In the genomic region with DNA sequence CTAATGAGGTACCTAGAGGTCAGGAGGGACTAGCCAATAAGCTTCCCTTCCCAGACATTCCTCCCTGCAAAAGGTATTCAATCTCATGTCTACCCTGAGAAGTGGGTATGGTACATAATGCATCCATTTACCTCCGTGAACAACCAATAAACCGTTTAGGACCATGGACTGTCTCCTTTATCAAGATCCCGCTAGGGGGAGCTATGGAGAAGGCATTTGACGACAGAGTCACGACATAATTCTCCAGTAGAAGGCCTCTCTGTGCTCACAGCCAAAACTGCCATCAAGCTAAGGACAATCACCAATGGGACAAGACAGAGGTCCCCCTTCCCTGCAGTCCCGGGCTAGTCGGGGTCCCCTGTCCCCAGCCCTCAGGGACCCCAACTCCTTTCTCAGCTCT, we compare ENCODE assay signal across 16 mouse cellular contexts.
A peak's percentile ranks its signal among the peaks of the same experiment; 100 is the strongest.
DNase-seq lines count a peak whose midpoint lies in the region; ATAC-seq and TF ChIP-seq lines count a peak whose summit lies in the region.
"Had no signal": no experiment of that assay in that cellular context is flagged by ENCODE, and none has a peak within 500 bp of the region (broad histone marks: within the 10 kb centered on the region; RNA-seq: fewer than 3 reads in every experiment).

No protein-coding gene starts in this region.

- H3K27ac ChIP-seq in heart, adult 2 months = no peak overlapping the region
- H3K27ac ChIP-seq in lung, postnatal 0 days (ENCODE audit: low read length) = no peak overlapping the region
- H3K27ac ChIP-seq in stomach, postnatal 0 days (replicated peaks) = no peak overlapping the region
- H3K27ac ChIP-seq: heart, embryonic 13.5 days; hindbrain, embryonic 10.5 days; liver, embryonic 13.5 days had no signal

- no peaks in the 10 kb centered on the region for H3K9me3 ChIP-seq in lung, postnatal 0 days (ENCODE audit: low read length)
- H3K9me3 ChIP-seq in stomach, postnatal 0 days (ENCODE audit: control insufficient read depth, low read length) = no peaks in the 10 kb centered on the region
- H3K9me3 ChIP-seq: heart, embryonic 13.5 days; hindbrain, embryonic 10.5 days had no signal

- H3K4me2 ChIP-seq in lung, postnatal 0 days (replicated peaks; ENCODE audit: low read depth, low read length) = no peak overlapping the region
- no peak overlapping the region for H3K4me2 ChIP-seq in stomach, postnatal 0 days (replicated peaks; ENCODE audit: low read depth)
- H3K4me2 ChIP-seq: heart, embryonic 13.5 days; liver, embryonic 13.5 days had no signal

- DNase-seq in heart, adult 2 months = no peak
- DNase-seq in heart, postnatal 4 days = no peak
- no peak for DNase-seq in lung, postnatal 0 days (ENCODE audit: low spot score)
- no peak for DNase-seq in lung, adult 2 months
- DNase-seq in c-Kit-positive CD71-negative TER-119-negative erythroid progenitor cells, embryonic 14.5 days (ENCODE audit: low read depth) = peak; percentile 2
- no peak for DNase-seq in stomach, postnatal 0 days (ENCODE audit: low spot score)
- DNase-seq in left cerebral cortex, postnatal 10 days (ENCODE audit: extremely low spot score in 1 of 2, low spot score in 2 of 2) = no peak
- DNase-seq in spleen, postnatal 36 days (ENCODE audit: low spot score in 2 of 2) = no peak
- DNase-seq: cerebellum, postnatal 14 days; gastrocnemius, postnatal 25 days; kidney, adult 18-20 months; liver, embryonic 13.5 days; right cerebral cortex, postnatal 14 days had no signal

- no peak for ATAC-seq in lung, postnatal 0 days
- no peak for ATAC-seq in stomach, postnatal 0 days (ENCODE audit: low FRiP score, low TSS enrichment)
- ATAC-seq: forebrain, embryonic 14.5 days had no signal

- TF ChIP-seq POLR2A in heart, adult 2 months (IDR thresholded peaks at IDR 0.05; ENCODE audit: insufficient read depth, low read depth, low read length) = no peak
- TF ChIP-seq POLR2A in lung, adult 2 months (IDR thresholded peaks at IDR 0.05; ENCODE audit: borderline replicate concordance, extremely low read depth, low read depth, low read length) = no peak

- intact Hi-C loops in heart, adult 2 months (cut with DNase I) = no loop called here
- intact Hi-C loops in left cerebral cortex, postnatal 10 days (cut with DNase I) = no loop called here

- no peaks in the 10 kb centered on the region for H3K4me1 ChIP-seq in heart, adult 2 months (ENCODE audit: control insufficient read depth, insufficient read depth, low read length)
- no peaks in the 10 kb centered on the region for H3K4me1 ChIP-seq in lung, postnatal 0 days (ENCODE audit: insufficient read depth, low read depth, low read length)
- no peaks in the 10 kb centered on the region for H3K4me1 ChIP-seq in lung, adult 2 months (ENCODE audit: control insufficient read depth, insufficient read depth, low read length)
- H3K4me1 ChIP-seq in stomach, postnatal 0 days (replicated peaks; ENCODE audit: control insufficient read depth, insufficient read depth) = no peaks in the 10 kb centered on the region
- H3K4me1 ChIP-seq: heart, embryonic 13.5 days; hindbrain, embryonic 10.5 days; liver, embryonic 13.5 days had no signal

- H3K27me3 ChIP-seq in heart, adult 2 months (ENCODE audit: control insufficient read depth, insufficient read depth, low read length) = no peaks in the 10 kb centered on the region
- no peaks in the 10 kb centered on the region for H3K27me3 ChIP-seq in lung, postnatal 0 days (replicated peaks; ENCODE audit: insufficient read depth, low read length)
- no peaks in the 10 kb centered on the region for H3K27me3 ChIP-seq in stomach, postnatal 0 days (ENCODE audit: control insufficient read depth, insufficient read depth, low read length)
- H3K27me3 ChIP-seq: heart, embryonic 13.5 days; liver, embryonic 13.5 days had no signal

- WGBS in heart, adult 2 months = 56% methylated on average over 7 of the region's 7 CpGs
- 52% methylated on average over 7 of the region's 7 CpGs for WGBS in lung, postnatal 0 days
- 55% methylated on average over 7 of the region's 7 CpGs for WGBS in lung, adult 2 months
- WGBS in stomach, postnatal 0 days = 61% methylated on average over 7 of the region's 7 CpGs

- TF ChIP-seq CTCF in heart, adult 2 months (IDR thresholded peaks at IDR 0.05) = peak; percentile 43
- TF ChIP-seq CTCF in lung, postnatal 0 days (IDR thresholded peaks at IDR 0.05) = peak; percentile 62
- no peak for TF ChIP-seq CTCF in lung, adult 2 months (IDR thresholded peaks at IDR 0.05; ENCODE audit: insufficient read depth, low read length)
- peak; percentile 48 for TF ChIP-seq CTCF in stomach, postnatal 0 days (IDR thresholded peaks at IDR 0.05; ENCODE audit: low read depth)

- no peaks in the 10 kb centered on the region for H3K36me3 ChIP-seq in heart, adult 2 months (ENCODE audit: control insufficient read depth, insufficient read depth, low read length)
- no peaks in the 10 kb centered on the region for H3K36me3 ChIP-seq in lung, postnatal 0 days (ENCODE audit: insufficient read depth, low read length)
- no peaks in the 10 kb centered on the region for H3K36me3 ChIP-seq in stomach, postnatal 0 days (ENCODE audit: control insufficient read depth, insufficient read depth, low read length)
- H3K36me3 ChIP-seq: heart, embryonic 13.5 days; hindbrain, embryonic 10.5 days; liver, embryonic 13.5 days had no signal

- TF ChIP-seq EP300 in heart, adult 2 months (IDR thresholded peaks at IDR 0.05; ENCODE audit: insufficient read depth, low read depth, low read length) = no peak
- TF ChIP-seq EP300 in lung, postnatal 0 days (IDR thresholded peaks at IDR 0.05) = no peak
- TF ChIP-seq EP300 in stomach, postnatal 0 days (optimal IDR thresholded peaks at IDR 0.05) = no peak

- no peak overlapping the region for H3K4me3 ChIP-seq in heart, adult 2 months
- H3K4me3 ChIP-seq in lung, postnatal 0 days (ENCODE audit: low read depth, low read length) = no peak overlapping the region
- no peak overlapping the region for H3K4me3 ChIP-seq in lung, adult 2 months (replicated peaks; ENCODE audit: extremely low read depth, low read depth, low read length)
- H3K4me3 ChIP-seq in stomach, postnatal 0 days (ENCODE audit: low read depth, low read length) = no peak overlapping the region
- H3K4me3 ChIP-seq: heart, embryonic 13.5 days; hindbrain, embryonic 10.5 days; liver, embryonic 13.5 days had no signal

- no peak overlapping the region for H3K9ac ChIP-seq in heart, adult 2 months (ENCODE audit: low read depth, low read length)
- H3K9ac ChIP-seq in lung, postnatal 0 days (replicated peaks; ENCODE audit: low read depth) = no peak overlapping the region
- no peak overlapping the region for H3K9ac ChIP-seq in stomach, postnatal 0 days (ENCODE audit: low read length)
- H3K9ac ChIP-seq: heart, embryonic 13.5 days; liver, embryonic 13.5 days had no signal

- no peaks in the 10 kb centered on the region for H3K79me2 ChIP-seq in heart, adult 2 months (replicated peaks; ENCODE audit: control insufficient read depth, insufficient read depth, low read length)
